Mouse (Mus musculus) lung, postnatal 0 days (tissue): Measurements from ENCODE around the gene Itpr2. TPM values are rescaled to one million over a fixed set of nuclear protein-coding genes. Genes with fewer than 3 reads are reported as not detected.

Experiments
- ATAC-seq: fragments of 200-750 bp; cut with Nextera tagmentation; 2 replicates; pipeline ENCODE4 v1.8.0; 2017; ENCODE audit warnings: moderate library complexity
- DNase-seq: peaks from one replicate; pipeline ENCODE4 v3.0.0-alpha.2; 2016; ENCODE audit warnings: low spot score
- H3K27ac ChIP-seq: fragments of 300-500 bp; sonication (generic); 2 replicates; pipeline ENCODE4 v1.5.1; 2014; ENCODE audit warnings: antibody characterized with exemption, mild to moderate bottlenecking, low read length, mixed read lengths
- H3K27me3 ChIP-seq: fragments of 300-500 bp; sonication (generic); replicated peaks from 2 replicates; pipeline ENCODE4 v1.6.1; 2014; ENCODE audit warnings: low read length, mixed read lengths; ENCODE audit not compliant: insufficient read depth
- H3K36me3 ChIP-seq: fragments of 300-500 bp; sonication (generic); 2 replicates; pipeline ENCODE4 v1.6.1; 2014; ENCODE audit warnings: low read length, mixed read lengths; ENCODE audit not compliant: insufficient read depth
- H3K4me1 ChIP-seq: fragments of 300-500 bp; sonication (generic); 2 replicates; pipeline ENCODE4 v1.6.1; 2014; ENCODE audit warnings: antibody characterized with exemption, low read depth, low read length, mixed read lengths; ENCODE audit not compliant: insufficient read depth
- H3K4me2 ChIP-seq: fragments of 300-500 bp; sonication (generic); replicated peaks from 2 replicates; pipeline ENCODE4 v1.6.1; 2014; ENCODE audit warnings: low read depth, mild to moderate bottlenecking, low read length, moderate library complexity, mixed read lengths
- H3K4me3 ChIP-seq: fragments of 300-500 bp; sonication (generic); 2 replicates; pipeline ENCODE4 v1.5.1; 2014; ENCODE audit warnings: low read depth, low read length
- H3K9ac ChIP-seq: fragments of 300-500 bp; sonication (generic); replicated peaks from 2 replicates; pipeline ENCODE4 v1.6.1; 2014; ENCODE audit warnings: low read depth, mild to moderate bottlenecking
- H3K9me3 ChIP-seq: fragments of 300-500 bp; sonication (generic); 2 replicates; pipeline ENCODE4 v1.6.1; 2016; ENCODE audit warnings: low read length, mixed read lengths
- CTCF ChIP-seq: IDR thresholded peaks from 2 replicates; pipeline ENCODE4 v1.5.1; 2016; ENCODE audit warnings: antibody characterized with exemption, mild to moderate bottlenecking
- EP300 ChIP-seq: IDR thresholded peaks from 2 replicates; pipeline ENCODE4 v1.6.1; 2016; ENCODE audit warnings: antibody characterized with exemption, mild to moderate bottlenecking, control low read depth
- WGBS: fragments of 180-500 bp; shearing (Covaris S2); extraction: QIAGEN DNeasy Blood & Tissue Kit; methylation state at CpG from one replicate; pipeline ENCODE4 v1.1.7; 2014; 5-methylcytosine and 5-hydroxymethylcytosine counted together
- polyA plus RNA-seq: library from polyadenylated mRNA; unstranded; fragments of >200 nt; fragmentation: Nextera tagmentation; extraction: Ambion mirVana; gene quantifications from 2 replicates; pipeline ENCODE4 v1.2.1, GENCODE M21; 2015

Itpr2 gene
- polyA plus RNA-seq, 1 experiment from 2014 or later = 15.7 TPM

GRCm38 (mm10) chr6:146248341-146248740 lies 253.7 kb downstream of the Itpr2 start:
- ATAC-seq (no peak), DNase-seq (no peak)
- H3K27ac ChIP-seq = no peak overlapping the region
- no peak overlapping the region for H3K4me3 ChIP-seq
- TF ChIP-seq EP300 = no peak
- no peak for TF ChIP-seq CTCF
- H3K9me3 ChIP-seq = no peaks in the 10 kb centered on the region
- no peak overlapping the region for H3K9ac ChIP-seq
- H3K4me1 ChIP-seq = no peaks in the 10 kb centered on the region
- no peak overlapping the region for H3K4me2 ChIP-seq
- no peaks in the 10 kb centered on the region for H3K36me3 ChIP-seq
- 68% methylated on average over 2 of the region's 2 CpGs for WGBS
- H3K27me3 ChIP-seq = no peaks in the 10 kb centered on the region

GRCm38 (mm10) chr6:146247906-146248305 lies 254.1 kb downstream of the Itpr2 start:
- Histone ChIP-seq H3K36me3 (no peaks in the 10 kb centered on the region), H3K4me2 (no peak overlapping the region), H3K4me3 (no peak overlapping the region), H3K9ac (no peak overlapping the region), H3K9me3 (no peaks in the 10 kb centered on the region), H3K27me3 (no peaks in the 10 kb centered on the region), H3K27ac (no peak overlapping the region), H3K4me1 (no peaks in the 10 kb centered on the region)
- ATAC-seq = no peak
- DNase-seq = no peak
- 84% methylated on average over 1 of the region's 1 CpGs for WGBS
- no peak for TF ChIP-seq EP300
- no peak for TF ChIP-seq CTCF

- 90% methylated on average over 6 of the region's 6 CpGs for whole genome bisulfite sequencing
- Histone ChIP-seq H3K36me3 (no peaks in the 10 kb centered on the region), H3K9me3 (no peaks in the 10 kb centered on the region), H3K27ac (no peak overlapping the region), H3K4me3 (no peak overlapping the region), H3K4me2 (no peak overlapping the region), H3K27me3 (no peaks in the 10 kb centered on the region), H3K4me1 (no peaks in the 10 kb centered on the region), H3K9ac (no peak overlapping the region)
- no peak for TF ChIP-seq CTCF
- TF ChIP-seq EP300 = no peak
- ATAC-seq = no peak
- no peak for DNase-seq
Observed at GRCm38 (mm10) chr6:146246368-146246767, 255.7 kb downstream of the Itpr2 start.

- Histone ChIP-seq H3K4me2 (no peak overlapping the region), H3K27me3 (no peaks in the 10 kb centered on the region), H3K4me3 (no peak overlapping the region), H3K4me1 (no peaks in the 10 kb centered on the region), H3K36me3 (no peaks in the 10 kb centered on the region), H3K9ac (no peak overlapping the region), H3K27ac (no peak overlapping the region), H3K9me3 (no peaks in the 10 kb centered on the region)
- no peak for TF ChIP-seq EP300
- TF ChIP-seq CTCF = no peak
- no peak for DNase-seq
- WGBS = 85% methylated on average over 9 of the region's 9 CpGs
- no peak for ATAC-seq
Observed at GRCm38 (mm10) chr6:146245888-146246287, 256.1 kb downstream of the Itpr2 start.

- H3K9ac ChIP-seq = no peak overlapping the region
- H3K9me3 ChIP-seq = no peaks in the 10 kb centered on the region
- no peak for TF ChIP-seq EP300
- no peak for TF ChIP-seq CTCF
- no peak for DNase-seq
- H3K27me3 ChIP-seq = no peaks in the 10 kb centered on the region
- no peak overlapping the region for H3K4me3 ChIP-seq
- ATAC-seq = no peak
- WGBS = 56% methylated on average over 5 of the region's 5 CpGs
- H3K36me3 ChIP-seq = no peaks in the 10 kb centered on the region
- H3K4me1 ChIP-seq = no peaks in the 10 kb centered on the region
- H3K27ac ChIP-seq = no peak overlapping the region
- H3K4me2 ChIP-seq = no peak overlapping the region
Observed at GRCm38 (mm10) chr6:146243068-146243467, 259.0 kb downstream of the Itpr2 start.

GRCm38 (mm10) chr6:146241336-146241735 lies 260.7 kb downstream of the Itpr2 start:
- Histone ChIP-seq H3K9ac (no peak overlapping the region), H3K9me3 (no peaks in the 10 kb centered on the region), H3K4me2 (no peak overlapping the region), H3K36me3 (no peaks in the 10 kb centered on the region), H3K4me1 (no peaks in the 10 kb centered on the region), H3K27ac (no peak overlapping the region), H3K4me3 (no peak overlapping the region), H3K27me3 (no peaks in the 10 kb centered on the region)
- no peak for TF ChIP-seq EP300
- no peak for TF ChIP-seq CTCF
- 90% methylated on average over 3 of the region's 3 CpGs for WGBS
- DNase-seq (no peak), ATAC-seq (no peak)

GRCm38 (mm10) chr6:146235165-146235564 lies 266.9 kb downstream of the Itpr2 start:
- Histone ChIP-seq H3K27ac (no peak overlapping the region), H3K36me3 (no peaks in the 10 kb centered on the region), H3K4me3 (no peak overlapping the region), H3K9ac (no peak overlapping the region), H3K27me3 (no peaks in the 10 kb centered on the region), H3K9me3 (no peaks in the 10 kb centered on the region), H3K4me1 (no peaks in the 10 kb centered on the region), H3K4me2 (no peak overlapping the region)
- no peak for DNase-seq
- WGBS = 52% methylated on average over 3 of the region's 3 CpGs
- ATAC-seq = no peak
- TF ChIP-seq CTCF (no peak), EP300 (no peak)
